Mouse (Mus musculus): ENCODE data around the gene Prkag3. TPM values are rescaled to one million over a fixed set of nuclear protein-coding genes. Genes with fewer than 3 reads are reported as not detected.

Prkag3 gene
- polyA plus RNA-seq, 1 experiment from 2014 or later, result 0.07 TPM

- peak overlapping the region; percentile 89 for H3K4me2 ChIP-seq (ENCODE audit: low read length)
- no peaks in the 10 kb centered on the region for H3K27me3 ChIP-seq (ENCODE audit: insufficient read depth, low read length)
- no peaks in the 10 kb centered on the region for H3K36me3 ChIP-seq (ENCODE audit: insufficient read depth, low read length)
- no peaks in the 10 kb centered on the region for H3K9me3 ChIP-seq (replicated peaks; ENCODE audit: low read length)
- TF ChIP-seq CTCF (IDR thresholded peaks at IDR 0.05; ENCODE audit: low read depth), result no peak
- no peak overlapping the region; the same call in 1 of the 2 replicates for H3K4me3 ChIP-seq (replicated peaks; ENCODE audit: low read depth, low read length)
- WGBS, result 35% methylated on average over 5 of the region's 5 CpGs
- ATAC-seq (replicated peaks; ENCODE audit: low FRiP score, low read depth), result no peak
- no peak for DNase-seq (ENCODE audit: low spot score)
- peak overlapping the region; percentile 55; the same call in 1 of the 2 replicates for H3K9ac ChIP-seq (ENCODE audit: low read depth, low read length)
- no peaks in the 10 kb centered on the region for H3K4me1 ChIP-seq (replicated peaks; ENCODE audit: insufficient read depth, low read length)
- 0 out of 2 replicates have a peak overlapping the region, but pooled peaks have one; percentile 21 for H3K27ac ChIP-seq
Measured at GRCm38 (mm10) chr1:74712461-74713098, 36.4 kb downstream of the Prkag3 start.

DNA sequence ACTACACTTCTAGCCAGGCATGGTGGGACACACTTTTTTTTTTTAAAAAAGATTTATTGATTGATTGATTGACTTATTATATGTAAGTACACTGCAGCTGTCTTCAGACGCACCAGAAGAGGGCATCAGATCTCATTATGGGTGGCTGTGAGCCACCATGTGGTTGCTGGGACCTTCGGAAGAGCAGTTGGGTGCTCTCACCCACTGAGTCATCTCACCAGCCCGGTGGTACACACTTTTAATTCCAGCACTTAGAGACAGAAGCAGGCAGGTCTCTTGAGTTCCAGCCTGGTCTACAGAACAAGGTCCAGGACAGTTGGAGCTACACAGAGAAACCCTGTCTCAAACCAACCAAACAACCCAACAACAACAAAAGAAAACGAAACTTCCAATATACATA is 37.0 kb downstream of the Prkag3 start:
- Histone ChIP-seq H3K36me3 (ENCODE audit: insufficient read depth, low read length) (no peaks in the 10 kb centered on the region), H3K4me2 (ENCODE audit: low read length) (no peak overlapping the region), H3K4me1 (replicated peaks; ENCODE audit: insufficient read depth, low read length) (no peaks in the 10 kb centered on the region), H3K9ac (ENCODE audit: low read depth, low read length) (no peak overlapping the region), H3K27me3 (ENCODE audit: insufficient read depth, low read length) (no peaks in the 10 kb centered on the region), H3K4me3 (replicated peaks; ENCODE audit: low read depth, low read length) (no peak overlapping the region), H3K27ac (no peak overlapping the region), H3K9me3 (replicated peaks; ENCODE audit: low read length) (no peaks in the 10 kb centered on the region)
- no peak for ATAC-seq (replicated peaks; ENCODE audit: low FRiP score, low read depth)
- no peak for DNase-seq (ENCODE audit: low spot score)
- no peak for TF ChIP-seq CTCF (IDR thresholded peaks at IDR 0.05; ENCODE audit: low read depth)
- 79% methylated on average over 4 of the region's 4 CpGs for WGBS

GRCm38 (mm10) chr1:74709566-74709965 is 39.5 kb downstream of the Prkag3 start:
- no peaks in the 10 kb centered on the region for H3K27me3 ChIP-seq (ENCODE audit: insufficient read depth, low read length)
- H3K4me2 ChIP-seq (ENCODE audit: low read length), result no peak overlapping the region
- no peak overlapping the region for H3K27ac ChIP-seq
- H3K9me3 ChIP-seq (replicated peaks; ENCODE audit: low read length), result no peaks in the 10 kb centered on the region
- H3K9ac ChIP-seq (ENCODE audit: low read depth, low read length), result no peak overlapping the region
- H3K36me3 ChIP-seq (ENCODE audit: insufficient read depth, low read length), result no peaks in the 10 kb centered on the region
- no peak for ATAC-seq (replicated peaks; ENCODE audit: low FRiP score, low read depth)
- 38% methylated on average over 6 of the region's 6 CpGs for WGBS
- H3K4me1 ChIP-seq (replicated peaks; ENCODE audit: insufficient read depth, low read length), result no peaks in the 10 kb centered on the region
- no peak overlapping the region for H3K4me3 ChIP-seq (replicated peaks; ENCODE audit: low read depth, low read length)
- DNase-seq (ENCODE audit: low spot score), result no peak
- TF ChIP-seq CTCF (IDR thresholded peaks at IDR 0.05; ENCODE audit: low read depth), result no peak

- H3K36me3 ChIP-seq (ENCODE audit: insufficient read depth, low read length), result peaks cover 2% of the 10 kb centered on the region; the same call in 1 of the 2 replicates
- ATAC-seq (replicated peaks; ENCODE audit: low FRiP score, low read depth), result no peak
- DNase-seq (ENCODE audit: low spot score), result peak; percentile 74
- peak overlapping the region; percentile 20 for H3K27ac ChIP-seq
- no peaks in the 10 kb centered on the region for H3K9me3 ChIP-seq (replicated peaks; ENCODE audit: low read length)
- no peak for TF ChIP-seq CTCF (IDR thresholded peaks at IDR 0.05; ENCODE audit: low read depth)
- no peak overlapping the region for H3K9ac ChIP-seq (ENCODE audit: low read depth, low read length)
- no peaks in the 10 kb centered on the region for H3K27me3 ChIP-seq (ENCODE audit: insufficient read depth, low read length)
- no peaks in the 10 kb centered on the region for H3K4me1 ChIP-seq (replicated peaks; ENCODE audit: insufficient read depth, low read length)
- 47% methylated on average over 5 of the region's 5 CpGs for WGBS
- no peak overlapping the region for H3K4me2 ChIP-seq (ENCODE audit: low read length)
- H3K4me3 ChIP-seq (replicated peaks; ENCODE audit: low read depth, low read length), result no peak overlapping the region
Measured at GRCm38 (mm10) chr1:74705016-74705415, 44.0 kb downstream of the Prkag3 start.

DNA sequence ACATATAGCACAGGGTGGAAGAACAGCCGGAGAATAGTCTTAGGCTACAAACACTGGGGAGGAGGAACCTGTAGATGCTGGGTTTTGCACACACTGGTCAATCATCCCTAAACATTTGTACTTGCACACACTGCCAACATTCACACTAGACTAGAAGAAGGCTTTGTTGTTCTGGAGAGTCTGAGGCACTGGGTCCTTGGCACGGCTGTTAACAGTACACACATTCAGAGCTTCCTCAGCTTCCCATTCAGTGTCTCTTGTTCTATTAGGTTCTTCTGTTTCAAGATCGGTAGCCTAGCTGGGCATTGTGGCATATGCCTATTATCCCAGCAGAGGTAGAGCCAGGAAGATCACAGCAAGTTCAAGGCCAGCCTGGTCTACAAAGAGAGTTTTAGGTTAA is 44.9 kb downstream of the Prkag3 start:
- H3K4me2 ChIP-seq (ENCODE audit: low read length), result no peak overlapping the region
- 83% methylated on average over 3 of the region's 3 CpGs for WGBS
- no peak for TF ChIP-seq CTCF (IDR thresholded peaks at IDR 0.05; ENCODE audit: low read depth)
- no peak overlapping the region for H3K27ac ChIP-seq
- H3K4me1 ChIP-seq (replicated peaks; ENCODE audit: insufficient read depth, low read length), result no peaks in the 10 kb centered on the region
- peaks cover 4% of the 10 kb centered on the region; the same call in 1 of the 2 replicates for H3K36me3 ChIP-seq (ENCODE audit: insufficient read depth, low read length)
- no peaks in the 10 kb centered on the region for H3K9me3 ChIP-seq (replicated peaks; ENCODE audit: low read length)
- DNase-seq (ENCODE audit: low spot score) (no peak), ATAC-seq (replicated peaks; ENCODE audit: low FRiP score, low read depth) (no peak)
- no peak overlapping the region for H3K4me3 ChIP-seq (replicated peaks; ENCODE audit: low read depth, low read length)
- no peak overlapping the region for H3K9ac ChIP-seq (ENCODE audit: low read depth, low read length)
- H3K27me3 ChIP-seq (ENCODE audit: insufficient read depth, low read length), result no peaks in the 10 kb centered on the region

GRCm38 (mm10) chr1:74702142-74702553 is 46.9 kb downstream of the Prkag3 start:
- Histone ChIP-seq H3K27ac (no peak overlapping the region), H3K9me3 (replicated peaks; ENCODE audit: low read length) (no peaks in the 10 kb centered on the region), H3K4me1 (replicated peaks; ENCODE audit: insufficient read depth, low read length) (no peaks in the 10 kb centered on the region), H3K4me3 (replicated peaks; ENCODE audit: low read depth, low read length) (no peak overlapping the region), H3K4me2 (ENCODE audit: low read length) (no peak overlapping the region), H3K36me3 (ENCODE audit: insufficient read depth, low read length) (peaks cover 20% of the 10 kb centered on the region), H3K27me3 (ENCODE audit: insufficient read depth, low read length) (no peaks in the 10 kb centered on the region), H3K9ac (ENCODE audit: low read depth, low read length) (no peak overlapping the region)
- no peak for DNase-seq (ENCODE audit: low spot score)
- ATAC-seq (replicated peaks; ENCODE audit: low FRiP score, low read depth), result no peak
- TF ChIP-seq CTCF (IDR thresholded peaks at IDR 0.05; ENCODE audit: low read depth), result no peak
- 91% methylated on average over 6 of the region's 6 CpGs for WGBS

GRCm38 (mm10) chr1:74698791-74699190 is 50.2 kb downstream of the Prkag3 start:
- no peak overlapping the region for H3K4me2 ChIP-seq (ENCODE audit: low read length)
- H3K9ac ChIP-seq (ENCODE audit: low read depth, low read length), result no peak overlapping the region
- ATAC-seq (replicated peaks; ENCODE audit: low FRiP score, low read depth) (no peak), DNase-seq (ENCODE audit: low spot score) (no peak)
- no peaks in the 10 kb centered on the region for H3K9me3 ChIP-seq (replicated peaks; ENCODE audit: low read length)
- no peak for TF ChIP-seq CTCF (IDR thresholded peaks at IDR 0.05; ENCODE audit: low read depth)
- H3K27me3 ChIP-seq (ENCODE audit: insufficient read depth, low read length), result no peaks in the 10 kb centered on the region
- H3K36me3 ChIP-seq (ENCODE audit: insufficient read depth, low read length), result peaks cover 37% of the 10 kb centered on the region
- no peaks in the 10 kb centered on the region for H3K4me1 ChIP-seq (replicated peaks; ENCODE audit: insufficient read depth, low read length)
- WGBS, result 85% methylated on average over 1 of the region's 1 CpGs
- H3K4me3 ChIP-seq (replicated peaks; ENCODE audit: low read depth, low read length), result no peak overlapping the region
- H3K27ac ChIP-seq, result no peak overlapping the region
